Comparison of ENCODE assay signal across 15 mouse cellular contexts in genomic region chr6:145069921-145070320, GRCm38 (mm10).
"Had no signal": no experiment of that assay in that cellular context is flagged by ENCODE, and none has a peak within 500 bp of the region (broad histone marks: within the 10 kb centered on the region; RNA-seq: fewer than 3 reads in every experiment).

No protein-coding gene starts in this region.

- ATAC-seq: hindbrain, postnatal 0 days; intestine, embryonic 16.5 days; liver, embryonic 12.5 days had no signal

- DNase-seq: gastrocnemius, postnatal 14 days; gastrocnemius, postnatal 36 days; heart, adult 18-20 months; heart, postnatal 10 days; heart, postnatal 4 days; kidney, adult 11 months; kidney, adult 2 months; kidney, adult 9 months; kidney, postnatal 14 days; kidney, postnatal 36 days; layer of hippocampus, adult 9-11 months; liver had no signal
